Mouse (Mus musculus) cortical plate, adult 2 months (tissue): ENCODE results near the gene Qrsl1. TPM values are rescaled to one million over a fixed set of nuclear protein-coding genes. Genes with fewer than 3 reads are reported as not detected.

ENCODE experiments used
- H3K27ac ChIP-seq: fragments of 200-500 bp; 2 replicates; pipeline ENCODE4 v1.5.1; 2012; ENCODE audit warnings: low read length, control low read depth, inconsistent platforms; ENCODE audit not compliant: insufficient read depth
- H3K4me1 ChIP-seq: fragments of 200-500 bp; 2 replicates; pipeline ENCODE4 v1.6.1; 2011; ENCODE audit warnings: low read length; ENCODE audit not compliant: control insufficient read depth, insufficient read depth
- H3K4me3 ChIP-seq: fragments of 200-500 bp; 2 replicates; pipeline ENCODE4 v1.5.1; 2011; ENCODE audit warnings: mild to moderate bottlenecking, low read length, control low read depth; ENCODE audit not compliant: insufficient read depth
- CTCF ChIP-seq: fragments of 200-500 bp; IDR thresholded peaks from 2 replicates; pipeline ENCODE4 v1.5.1; 2011; ENCODE audit warnings: mild to moderate bottlenecking, control low read depth, low read length; ENCODE audit not compliant: insufficient read depth; ENCODE audit errors: extremely low read depth
- POLR2A ChIP-seq: fragments of 200-500 bp; IDR thresholded peaks from 2 replicates; pipeline ENCODE4 v1.6.1; 2011; ENCODE audit warnings: mild to moderate bottlenecking, low read length, control low read depth; ENCODE audit not compliant: insufficient read depth; ENCODE audit errors: extremely low read depth
- polyA plus RNA-seq: library from polyadenylated mRNA; depleted of rRNA; stranded (reverse); fragments of >200 nt; gene quantifications from 2 replicates; pipeline ENCODE4 v1.2.3, GENCODE M21; 2012; rRNA removed

Qrsl1 gene
- polyA plus RNA-seq, 1 experiment, result 18.9 TPM

- Histone ChIP-seq H3K4me3 (no peak overlapping the region), H3K27ac (no peak overlapping the region), H3K4me1 (no peaks in the 10 kb centered on the region; the same call in 1 of the 2 replicates)
- no peak for TF ChIP-seq CTCF
- no peak for TF ChIP-seq POLR2A
Measured at GRCm38 (mm10) chr10:43832868-43833267, 68.7 kb downstream of the Qrsl1 start.

DNA sequence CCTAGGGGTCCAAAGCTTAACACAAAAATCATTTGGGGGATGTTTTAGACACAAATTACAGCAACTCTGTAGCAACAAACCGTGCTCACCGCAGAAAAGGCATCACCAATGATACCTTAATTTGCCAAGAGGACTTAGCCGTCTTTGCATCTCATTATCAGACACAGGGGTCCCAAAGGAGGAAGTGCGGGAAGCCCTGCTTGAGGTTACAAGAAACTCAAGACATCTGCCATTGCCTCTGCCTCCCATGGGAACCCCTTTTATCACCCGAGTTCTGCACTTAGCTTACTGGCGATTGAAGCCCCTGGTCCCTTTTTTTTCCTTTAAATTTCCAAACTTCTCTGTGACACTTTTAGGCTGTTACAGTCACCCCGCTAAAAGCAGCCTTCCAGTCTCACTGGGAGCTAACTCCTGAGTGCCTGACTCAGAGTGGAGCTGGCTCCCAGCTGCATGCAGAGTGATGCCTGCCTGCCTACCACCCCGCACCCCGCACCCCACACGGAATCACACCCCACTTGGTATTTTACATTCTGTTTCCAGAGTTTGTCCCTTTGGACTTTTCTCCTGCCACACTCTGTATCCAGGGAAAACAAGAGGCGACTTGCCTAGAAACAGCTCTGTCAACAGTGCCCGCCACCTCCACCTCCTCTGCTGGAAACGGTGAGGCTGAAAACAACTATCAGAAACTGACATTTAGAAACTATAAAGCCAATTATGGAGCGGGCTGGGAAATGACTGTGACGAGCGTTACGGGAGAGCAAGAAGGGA lies 71.1 kb downstream of the Qrsl1 start:
- TF ChIP-seq POLR2A (no peak), CTCF (no peak)
- Histone ChIP-seq H3K27ac (no peak overlapping the region), H3K4me3 (no peak overlapping the region), H3K4me1 (no peaks in the 10 kb centered on the region; the same call in 1 of the 2 replicates)

DNA sequence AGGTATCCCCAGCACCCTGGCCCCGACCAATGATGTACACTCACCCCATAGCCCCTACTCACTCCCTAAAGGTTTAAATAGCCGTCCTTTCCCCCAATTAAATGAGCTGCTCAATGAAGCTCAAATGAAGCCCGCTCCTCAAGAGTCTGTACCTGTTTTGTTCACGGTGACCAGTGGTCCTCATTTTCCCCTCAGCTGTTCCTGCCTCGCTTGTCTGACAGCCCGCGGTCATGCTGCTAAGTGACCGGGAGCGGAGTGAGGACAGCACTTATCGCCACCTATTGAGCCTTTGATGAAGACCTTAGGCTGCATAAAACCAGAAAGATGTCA lies 72.9 kb downstream of the Qrsl1 start:
- H3K4me3 ChIP-seq, result no peak overlapping the region
- no peak for TF ChIP-seq POLR2A
- no peak for TF ChIP-seq CTCF
- H3K27ac ChIP-seq, result no peak overlapping the region
- H3K4me1 ChIP-seq, result no peaks in the 10 kb centered on the region; the same call in 1 of the 2 replicates

DNA sequence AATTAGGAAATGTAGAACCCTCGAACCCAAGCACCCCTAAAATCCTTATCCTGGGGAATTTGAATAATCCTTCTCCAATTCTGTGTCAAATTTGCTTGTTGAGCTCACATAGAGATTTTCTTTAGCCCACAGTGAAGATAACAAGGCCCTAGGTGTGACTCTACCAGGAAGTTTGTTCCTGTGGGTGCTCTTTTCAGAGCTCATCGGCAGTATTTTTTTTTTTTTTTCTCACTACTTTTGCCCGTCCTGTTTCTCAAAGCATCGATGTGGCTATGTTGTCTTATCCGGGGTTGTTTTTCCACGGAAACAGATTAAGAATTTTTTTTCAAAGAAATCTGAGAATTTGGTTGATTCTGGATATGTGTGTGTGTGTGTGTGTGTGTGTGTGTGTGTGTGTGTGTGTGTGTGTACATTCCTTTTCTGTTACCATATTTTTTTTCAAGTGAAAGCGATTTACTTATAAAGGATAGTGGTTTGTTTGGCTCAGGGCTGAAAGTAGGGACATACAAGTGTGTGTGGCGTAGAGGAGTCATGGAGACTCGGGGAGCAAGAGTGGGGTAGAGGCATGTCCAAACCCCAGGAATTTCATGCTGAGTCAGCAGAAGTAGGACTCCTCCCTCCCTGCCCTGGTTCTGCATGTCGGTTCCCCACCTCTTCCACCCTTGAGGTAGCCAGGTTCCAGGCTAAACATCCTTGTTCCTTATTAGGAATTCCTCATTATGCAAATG lies 73.4 kb downstream of the Qrsl1 start:
- no peak for TF ChIP-seq CTCF
- no peak for TF ChIP-seq POLR2A
- Histone ChIP-seq H3K4me3 (no peak overlapping the region), H3K27ac (no peak overlapping the region), H3K4me1 (no peaks in the 10 kb centered on the region; the same call in 1 of the 2 replicates)

DNA sequence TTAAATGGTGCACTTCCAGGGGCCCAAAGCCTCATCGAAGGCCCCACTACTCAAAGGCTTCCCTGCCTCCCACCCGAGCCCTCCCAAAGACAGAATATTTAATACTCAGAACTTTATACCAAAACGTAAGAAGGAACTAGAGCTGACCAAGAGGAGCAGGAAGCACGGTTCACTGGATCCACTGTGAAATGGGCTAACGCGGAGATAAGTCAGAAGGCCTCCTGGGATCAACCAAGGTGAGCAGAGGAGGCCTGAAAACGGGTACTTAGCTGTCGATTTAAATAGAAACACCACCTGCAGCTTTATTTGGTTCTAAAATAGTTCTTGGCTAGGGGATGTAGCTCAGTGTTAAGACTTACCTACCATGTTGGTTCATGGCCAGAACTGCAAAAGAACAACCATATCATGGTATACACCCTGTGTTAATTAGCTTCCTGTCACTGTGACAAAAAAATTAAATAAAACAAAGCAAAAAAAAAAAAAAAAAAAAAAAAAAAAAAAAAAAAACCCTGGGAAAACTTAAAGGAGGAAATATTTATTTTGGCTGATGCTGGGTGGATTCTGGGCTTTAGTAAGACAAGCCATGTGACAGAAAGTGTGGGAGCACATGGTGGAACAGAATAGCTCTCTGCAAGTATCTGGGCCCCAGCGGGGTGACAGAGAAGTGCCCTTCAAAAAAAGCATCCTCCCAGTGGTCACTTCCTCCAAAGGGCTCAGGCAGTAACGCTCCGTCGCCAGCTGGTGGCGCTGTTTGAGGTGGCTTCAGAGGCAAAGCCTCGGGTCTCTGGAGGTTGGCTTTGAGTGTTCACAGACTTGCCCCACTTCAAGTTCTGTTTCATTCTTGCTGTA lies 74.5 kb downstream of the Qrsl1 start:
- no peaks in the 10 kb centered on the region; the same call in 1 of the 2 replicates for H3K4me1 ChIP-seq
- H3K27ac ChIP-seq, result no peak overlapping the region
- no peak overlapping the region for H3K4me3 ChIP-seq

GRCm38 (mm10) chr10:43825696-43826095 lies 75.8 kb downstream of the Qrsl1 start:
- Histone ChIP-seq H3K4me1 (no peaks in the 10 kb centered on the region), H3K4me3 (no peak overlapping the region), H3K27ac (no peak overlapping the region)
- no peak for TF ChIP-seq POLR2A
- TF ChIP-seq CTCF, result no peak

More for the DNA sequence above, 74.5 kb downstream of the Qrsl1 start:
- no peak for TF ChIP-seq POLR2A

- H3K4me1 ChIP-seq, result no peaks in the 10 kb centered on the region
- no peak overlapping the region for H3K27ac ChIP-seq
- TF ChIP-seq CTCF (no peak), POLR2A (no peak)
- H3K4me3 ChIP-seq, result no peak overlapping the region
Measured at GRCm38 (mm10) chr10:43824713-43825112, 76.8 kb downstream of the Qrsl1 start.

Other genes with a start within 250 kb of the Qrsl1 start
- 14.3 and 15.0 TPM in 2 replicates for gene Rtn4ip1, start 62 bp upstream of the Qrsl1 start, polyA plus RNA-seq
- 0.40 TPM in 2 replicates for gene Crybg1, start 247.1 kb upstream of the Qrsl1 start, polyA plus RNA-seq